Mouse (Mus musculus) thymus, adult 2 months (tissue): Measurements from ENCODE around the gene Ecel1.

ENCODE experiments used
- CTCF ChIP-seq: fragments of 200-500 bp; IDR thresholded peaks from 2 replicates; pipeline ENCODE4 v1.5.1; 2012; ENCODE audit warnings: mild to moderate bottlenecking, control low read depth, low read length, moderate library complexity, borderline replicate concordance; ENCODE audit not compliant: control insufficient read depth, poor library complexity, insufficient read depth; ENCODE audit errors: extremely low read depth
- POLR2A ChIP-seq: fragments of 200-500 bp; IDR thresholded peaks from 2 replicates; pipeline ENCODE4 v1.6.1; 2012; ENCODE audit warnings: mild to moderate bottlenecking, low read length, control low read depth, moderate library complexity; ENCODE audit not compliant: control insufficient read depth, poor library complexity, insufficient read depth; ENCODE audit errors: extremely low read depth

DNA sequence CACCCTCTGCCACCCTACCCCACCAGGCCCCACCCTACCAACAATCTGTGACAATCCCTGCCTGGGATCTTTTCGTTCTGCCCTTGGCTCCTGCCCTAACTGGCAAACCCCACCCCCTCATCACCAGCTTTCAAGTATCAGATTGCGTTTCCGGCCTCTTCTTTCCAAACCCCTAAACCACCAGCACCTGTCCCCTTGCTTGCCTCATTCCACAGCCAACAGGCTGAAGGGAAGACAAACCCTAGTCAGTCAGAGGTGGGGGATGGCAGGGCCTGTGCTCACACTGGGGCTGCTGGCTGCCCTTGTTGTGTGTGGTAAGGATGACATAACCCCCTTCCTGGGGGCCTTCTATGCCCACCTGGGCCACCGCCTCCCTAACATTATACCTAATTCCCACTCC, 34.1 kb upstream of the Ecel1 start, which contains the start of gene Chrnd:
- no peak for TF ChIP-seq CTCF
- TF ChIP-seq POLR2A: no peak
